Mouse (Mus musculus) cerebral cortex, adult 2 months (tissue): ENCODE data around the gene Gm10439.

Experiments used
- WGBS: fragments of 180-500 bp; shearing (Covaris S2); methylation state at CpG from one replicate; pipeline ENCODE4 v1.1.7; 2018; 5-methylcytosine and 5-hydroxymethylcytosine counted together

The Gm10439 gene

DNA sequence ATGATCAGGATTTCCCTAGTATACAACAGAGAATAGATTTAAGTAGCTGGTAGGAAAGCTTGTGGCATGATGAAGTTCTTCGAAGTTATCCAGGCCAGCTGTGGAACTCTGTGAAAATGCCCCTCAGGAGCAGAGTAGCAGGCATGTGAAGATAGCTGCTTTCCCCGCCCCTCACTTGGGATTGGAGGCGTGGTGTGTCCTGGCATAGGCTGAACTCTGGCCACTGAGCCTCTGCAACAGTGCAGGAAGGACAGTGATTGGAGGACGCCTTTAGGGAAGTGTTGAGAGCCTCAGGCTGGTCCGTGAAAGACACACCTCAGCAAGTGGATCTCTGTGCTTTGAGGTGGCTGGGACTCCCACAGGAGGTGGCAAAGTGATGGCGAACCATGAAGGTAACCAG is at the start of gene Gm10439:
Gene Gm10439 (plus strand): TSS at position 301 of the 400 bp plus-strand sequence.
- no CpG with 5 or more reads among the region's 6 CpGs for whole genome bisulfite sequencing
